Mouse (Mus musculus) limb, embryonic 14.5 days (tissue): ENCODE measurements at regions not wholly inside any gene's neighbourhood (a gene's known extent, or its start where the extent isn't known, plus 50 kb on each side); places are given as distances from the start of the nearest gene placed in this dataset.

ENCODE experiments used
- ATAC-seq: fragments of 200-750 bp; cut with Nextera tagmentation; 2 replicates; pipeline ENCODE4 v1.8.0; 2017; ENCODE audit warnings: low read depth, moderate number of reproducible peaks, moderate TSS enrichment; ENCODE audit not compliant: low FRiP score
- DNase-seq: peaks from one replicate; pipeline ENCODE4 v3.0.0-alpha.2; 2015; ENCODE audit warnings: low spot score
- H3K27ac ChIP-seq: fragments of 300-500 bp; sonication (generic); replicated peaks from 2 replicates; pipeline ENCODE4 v1.5.1; 2014; ENCODE audit warnings: low read depth, mild to moderate bottlenecking, low read length, moderate library complexity, mixed read lengths
- H3K27me3 ChIP-seq: fragments of 300-500 bp; sonication (generic); 2 replicates; pipeline ENCODE4 v1.6.1; 2014; ENCODE audit warnings: low read length, mixed read lengths; ENCODE audit not compliant: control insufficient read depth, insufficient read depth
- H3K36me3 ChIP-seq: fragments of 300-500 bp; sonication (generic); 2 replicates; pipeline ENCODE4 v1.6.1; 2014; ENCODE audit warnings: mild to moderate bottlenecking, low read length, moderate library complexity, mixed read lengths; ENCODE audit not compliant: control insufficient read depth, insufficient read depth
- H3K4me1 ChIP-seq: fragments of 300-500 bp; sonication (generic); 2 replicates; pipeline ENCODE4 v1.6.1; 2014; ENCODE audit warnings: antibody characterized with exemption, low read length, mixed read lengths; ENCODE audit not compliant: control insufficient read depth, insufficient read depth
- H3K4me2 ChIP-seq: fragments of 300-500 bp; sonication (generic); replicated peaks from 2 replicates; pipeline ENCODE4 v1.6.1; 2014; ENCODE audit warnings: low read depth, mild to moderate bottlenecking, low read length, moderate library complexity; ENCODE audit not compliant: severe bottlenecking
- H3K4me3 ChIP-seq: fragments of 300-500 bp; sonication (generic); replicated peaks from 2 replicates; pipeline ENCODE4 v1.5.1; 2014; ENCODE audit warnings: low read length
- H3K9ac ChIP-seq: fragments of 300-500 bp; sonication (generic); 2 replicates; pipeline ENCODE4 v1.6.1; 2014; ENCODE audit warnings: mild to moderate bottlenecking, low read depth, low read length, moderate library complexity; ENCODE audit not compliant: severe bottlenecking
- H3K9me3 ChIP-seq: fragments of 300-500 bp; sonication (generic); 2 replicates; pipeline ENCODE4 v1.6.1; 2016; ENCODE audit warnings: low read length; ENCODE audit not compliant: control insufficient read depth
- POLR2A ChIP-seq: fragments of 200-500 bp; IDR thresholded peaks from 2 replicates; pipeline ENCODE4 v1.8.0; 2012; ENCODE audit warnings: inconsistent platforms, mild to moderate bottlenecking, moderate library complexity, borderline replicate concordance; ENCODE audit not compliant: insufficient read depth, insufficient read length; ENCODE audit errors: extremely low read depth
- WGBS: fragments of 180-500 bp; shearing (Covaris S2); extraction: QIAGEN DNeasy Blood & Tissue Kit; methylation state at CpG from one replicate; pipeline ENCODE4 v1.1.7; 2014; 5-methylcytosine and 5-hydroxymethylcytosine counted together

- DNase-seq: peak; percentile 48
- Histone ChIP-seq H3K9me3 (no peaks in the 10 kb centered on the region), H3K27me3 (no peaks in the 10 kb centered on the region), H3K4me1 (peaks cover 38% of the 10 kb centered on the region), H3K27ac (peak overlapping the region; percentile 44), H3K9ac (no peak overlapping the region), H3K36me3 (no peaks in the 10 kb centered on the region), H3K4me2 (no peak overlapping the region), H3K4me3 (no peak overlapping the region)
- no peak for ATAC-seq
- 20% methylated on average over 4 of the region's 4 CpGs for WGBS
- no peak for TF ChIP-seq POLR2A
These were observed 221.9 kb downstream of the Zfp36l1 start for GRCm38 (mm10) chr12:79890887-79891286.

GRCm38 (mm10) chr12:79890291-79890690 lies 222.5 kb downstream of the Zfp36l1 start:
- no peak overlapping the region for H3K9ac ChIP-seq
- no peak overlapping the region for H3K4me2 ChIP-seq
- peak overlapping the region; percentile 44; the same call in 1 of the 2 replicates for H3K27ac ChIP-seq
- H3K27me3 ChIP-seq: no peaks in the 10 kb centered on the region
- H3K9me3 ChIP-seq: no peaks in the 10 kb centered on the region
- peaks cover 36% of the 10 kb centered on the region for H3K4me1 ChIP-seq
- WGBS: 86% methylated on average over 7 of the region's 7 CpGs
- H3K4me3 ChIP-seq: no peak overlapping the region
- no peak for TF ChIP-seq POLR2A
- no peak for ATAC-seq
- no peaks in the 10 kb centered on the region for H3K36me3 ChIP-seq
- DNase-seq: no peak

GRCm38 (mm10) chr12:79888812-79889211 lies 224.0 kb downstream of the Zfp36l1 start:
- Histone ChIP-seq H3K4me2 (no peak overlapping the region), H3K9me3 (no peaks in the 10 kb centered on the region), H3K4me1 (peaks cover 31% of the 10 kb centered on the region), H3K4me3 (no peak overlapping the region), H3K36me3 (no peaks in the 10 kb centered on the region), H3K27ac (no peak overlapping the region), H3K27me3 (no peaks in the 10 kb centered on the region), H3K9ac (no peak overlapping the region)
- no peak for TF ChIP-seq POLR2A
- no peak for ATAC-seq
- WGBS: 92% methylated on average over 4 of the region's 4 CpGs
- DNase-seq: no peak

GRCm38 (mm10) chr12:79888086-79888485 lies 224.7 kb downstream of the Zfp36l1 start:
- DNase-seq: no peak

GRCm38 (mm10) chr12:79887225-79887886 lies 225.5 kb downstream of the Zfp36l1 start:
- ATAC-seq (peak; percentile 87), DNase-seq (peak; percentile 91)
- no peaks in the 10 kb centered on the region for H3K27me3 ChIP-seq
- no peaks in the 10 kb centered on the region for H3K36me3 ChIP-seq
- no peaks in the 10 kb centered on the region for H3K9me3 ChIP-seq
- H3K4me3 ChIP-seq: no peak overlapping the region
- no peak for TF ChIP-seq POLR2A
- WGBS: 20% methylated on average over 12 of the region's 12 CpGs
- H3K4me1 ChIP-seq: peaks cover 31% of the 10 kb centered on the region
- no peak overlapping the region for H3K9ac ChIP-seq
- H3K27ac ChIP-seq: peak overlapping the region; percentile 59
- H3K4me2 ChIP-seq: peak overlapping the region; percentile 23; the same call in 1 of the 2 replicates

More at GRCm38 (mm10) chr12:79888086-79888485, 224.7 kb downstream of the Zfp36l1 start:
- Histone ChIP-seq H3K4me2 (no peak overlapping the region), H3K4me3 (no peak overlapping the region), H3K9ac (no peak overlapping the region), H3K27ac (peak overlapping the region; percentile 59), H3K27me3 (no peaks in the 10 kb centered on the region), H3K9me3 (no peaks in the 10 kb centered on the region), H3K36me3 (no peaks in the 10 kb centered on the region), H3K4me1 (peaks cover 31% of the 10 kb centered on the region)
- 76% methylated on average over 4 of the region's 4 CpGs for WGBS
- ATAC-seq: no peak
- no peak for TF ChIP-seq POLR2A
